Mouse (Mus musculus): ENCODE results near the gene Lmtk2.

DNA sequence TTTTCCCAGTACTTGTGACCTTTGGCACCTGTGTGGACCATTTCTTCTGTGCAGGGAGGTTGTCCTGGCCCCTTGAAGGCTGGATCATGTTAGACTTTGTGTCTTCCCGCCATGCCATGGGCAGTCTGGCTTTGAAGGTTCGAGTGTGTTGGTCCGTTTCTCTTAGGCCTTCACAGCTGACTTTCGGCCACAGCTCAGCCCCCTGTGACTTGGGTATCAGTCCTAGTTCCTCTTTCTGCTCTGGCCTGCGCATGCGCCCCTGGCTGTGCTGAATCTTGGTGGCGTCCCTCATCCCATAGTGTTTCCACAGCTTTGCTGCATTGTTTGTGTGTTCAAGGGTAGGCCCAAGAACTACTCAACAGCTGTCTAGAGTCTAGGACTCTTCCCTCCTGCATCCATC is 81.0 kb downstream of the Lmtk2 start:
- TF ChIP-seq CTCF (conservative IDR thresholded peaks at IDR 0.05; ENCODE audit: low read length): no peak
- no peak for TF ChIP-seq POU5F1 (IDR thresholded peaks at IDR 0.05; ENCODE audit: borderline replicate concordance, low read length)
- TF ChIP-seq NANOG (IDR thresholded peaks at IDR 0.05; ENCODE audit: borderline replicate concordance, low read length): no peak
